Comparison of ENCODE assay signal across 14 mouse cellular contexts in genomic region chr15:96756456-96756855, GRCm38 (mm10). TPM values are rescaled to one million over a fixed set of nuclear protein-coding genes. Genes with fewer than 3 reads are reported as not detected.
DNase-seq lines count a peak whose midpoint lies in the region; ATAC-seq and TF ChIP-seq lines count a peak whose summit lies in the region.
"Had no signal": no experiment of that assay in that cellular context is flagged by ENCODE, and none has a peak within 500 bp of the region (broad histone marks: within the 10 kb centered on the region; RNA-seq: fewer than 3 reads in every experiment).

No protein-coding gene starts in this region.

- no peak overlapping the region for H3K4me3 ChIP-seq in heart, postnatal 0 days (ENCODE audit: low read depth, low read length)
- H3K4me3 ChIP-seq in lung, embryonic 15.5 days, result no peak overlapping the region
- H3K4me3 ChIP-seq in limb, embryonic 15.5 days, result no peak overlapping the region
- H3K4me3 ChIP-seq: hindbrain, embryonic 12.5 days; megakaryocyte, embryonic 14.5 days had no signal

- no peaks in the 10 kb centered on the region for H3K9me3 ChIP-seq in heart, postnatal 0 days (replicated peaks; ENCODE audit: control insufficient read depth, low read length)
- no peaks in the 10 kb centered on the region for H3K9me3 ChIP-seq in lung, embryonic 15.5 days
- H3K9me3 ChIP-seq in limb, embryonic 15.5 days, result no peaks in the 10 kb centered on the region
- H3K9me3 ChIP-seq: hindbrain, embryonic 12.5 days; megakaryocyte, embryonic 14.5 days had no signal

- H3K27me3 ChIP-seq in heart, postnatal 0 days (ENCODE audit: control insufficient read depth, insufficient read depth, low read length), result no peaks in the 10 kb centered on the region
- no peaks in the 10 kb centered on the region for H3K27me3 ChIP-seq in lung, embryonic 15.5 days
- no peaks in the 10 kb centered on the region for H3K27me3 ChIP-seq in limb, embryonic 15.5 days
- H3K27me3 ChIP-seq: hindbrain, embryonic 12.5 days had no signal

- H3K27ac ChIP-seq in heart, postnatal 0 days (ENCODE audit: low read depth), result peak overlapping the region; percentile 40; the same call in 1 of the 2 replicates
- H3K27ac ChIP-seq in lung, embryonic 15.5 days, result peak overlapping the region; percentile 29; the same call in 1 of the 2 replicates
- H3K27ac ChIP-seq in limb, embryonic 15.5 days, result peak overlapping the region; percentile 67
- H3K27ac ChIP-seq: hindbrain, embryonic 12.5 days had no signal

- no peak for TF ChIP-seq EP300 in heart, postnatal 0 days (IDR thresholded peaks at IDR 0.05; ENCODE audit: low read depth)

- H3K9ac ChIP-seq in heart, postnatal 0 days (replicated peaks; ENCODE audit: low read depth, low read length), result no peak overlapping the region
- no peak overlapping the region for H3K9ac ChIP-seq in lung, embryonic 15.5 days
- H3K9ac ChIP-seq in limb, embryonic 15.5 days, result no peak overlapping the region
- H3K9ac ChIP-seq: hindbrain, embryonic 12.5 days had no signal

- peaks cover 13% of the 10 kb centered on the region for H3K4me1 ChIP-seq in heart, postnatal 0 days (ENCODE audit: control insufficient read depth, insufficient read depth)
- peaks cover 8% of the 10 kb centered on the region for H3K4me1 ChIP-seq in lung, embryonic 15.5 days
- H3K4me1 ChIP-seq in limb, embryonic 15.5 days, result peaks cover 15% of the 10 kb centered on the region; the same call in 1 of the 2 replicates
- H3K4me1 ChIP-seq: hindbrain, embryonic 12.5 days had no signal

- no peak overlapping the region for H3K4me2 ChIP-seq in heart, postnatal 0 days (ENCODE audit: low read depth, low read length)
- H3K4me2 ChIP-seq in lung, embryonic 15.5 days, result no peak overlapping the region
- H3K4me2 ChIP-seq in limb, embryonic 15.5 days, result no peak overlapping the region
- H3K4me2 ChIP-seq: hindbrain, embryonic 12.5 days had no signal

- ATAC-seq in heart, postnatal 0 days (ENCODE audit: insufficient read depth, low read depth), result no peak
- no peak for ATAC-seq in lung, embryonic 15.5 days (ENCODE audit: borderline replicate concordance, extremely low read depth, low FRiP score, low TSS enrichment)
- no peak for ATAC-seq in limb, embryonic 15.5 days (ENCODE audit: insufficient number of reproducible peaks, low FRiP score, low TSS enrichment, low read depth)
- no peak for ATAC-seq in erythroid progenitor cell, adult 5-6 weeks (replicated peaks; ENCODE audit: low FRiP score, poor library complexity, severe bottlenecking)
- ATAC-seq: forebrain, embryonic 16.5 days had no signal

- no peaks in the 10 kb centered on the region for H3K36me3 ChIP-seq in heart, postnatal 0 days (replicated peaks; ENCODE audit: control insufficient read depth, insufficient read depth, low read length)
- no peaks in the 10 kb centered on the region for H3K36me3 ChIP-seq in lung, embryonic 15.5 days
- no peaks in the 10 kb centered on the region for H3K36me3 ChIP-seq in limb, embryonic 15.5 days
- H3K36me3 ChIP-seq: hindbrain, embryonic 12.5 days had no signal

- TF ChIP-seq CTCF in heart, postnatal 0 days (IDR thresholded peaks at IDR 0.05; ENCODE audit: low read depth), result no peak

- peak; percentile 6 to 12 for DNase-seq in cerebellum, postnatal 14 days
- no peak for DNase-seq in cerebellum, adult 11 months
- no peak for DNase-seq in heart, postnatal 0 days (ENCODE audit: low spot score)
- no peak for DNase-seq in heart, postnatal 36 days
- DNase-seq in lung, postnatal 14 days, result no peak
- DNase-seq: heart, adult 18-20 months; lung, postnatal 10 days; thymus, postnatal 25 days had no signal

- intact Hi-C loops in heart, postnatal 36 days (cut with DNase I), result no loop called here

- WGBS in heart, postnatal 0 days, result 37% methylated on average over 7 of the region's 7 CpGs
- 45% methylated on average over 7 of the region's 7 CpGs for WGBS in lung, embryonic 15.5 days
- 40% methylated on average over 7 of the region's 7 CpGs for WGBS in limb, embryonic 15.5 days

RNA-seq across cellular contexts. Expression of gene Slc38a2, which starts 56.9 kb away (rescaled TPM):
- 225 and 263 TPM in 2 replicates for total RNA-seq in heart, postnatal 0 days (2014; rRNA removed; ENCODE audit: low replicate concordance)
- polyA plus RNA-seq in heart, postnatal 0 days (2015; fragmentation: Nextera tagmentation; extraction: Ambion mirVana), result 130 and 144 TPM in 2 replicates
- 100 to 1,000 TPM; 173 to 251 TPM for total RNA-seq in heart, postnatal 36 days (2021)
- polyA plus RNA-seq in lung, embryonic 15.5 days (2015; fragmentation: Nextera tagmentation; extraction: Ambion mirVana), result 131 and 138 TPM in 2 replicates
- 116 and 117 TPM in 2 replicates for polyA plus RNA-seq in limb, embryonic 15.5 days (2015; fragmentation: Nextera tagmentation; extraction: Ambion mirVana)
- total RNA-seq in erythroid progenitor cell, adult 5-6 weeks (2015; ENCODE audit: low replicate concordance), result 58.0 and 85.9 TPM in 2 replicates
- 38.4 and 47.4 TPM in 2 replicates for total RNA-seq in erythroid progenitor cell, adult 5-6 weeks (2017; ENCODE audit: low replicate concordance)

Comparison
In these comparisons a context has a peak if more than half of its experiments do, and no peak if none do; other contexts are left out.
1. DNase-seq: peak in cerebellum, postnatal 14 days (2 of 2); none in cerebellum, adult 11 months (single experiment), heart, postnatal 0 days (single experiment), heart, postnatal 36 days (0 of 2) and lung, postnatal 14 days (single experiment).
2. Peak in every context shown above with its lines, with median percentiles within 50 percentile points of each other: H3K27ac ChIP-seq.